Mouse (Mus musculus): ENCODE results near the gene Gm21977.
"Not testable (repeated sequence)": the region's sequence is repeated elsewhere in the genome, so short reads cannot be mapped to it uniquely, and the experiment has no call there.

The Gm21977 gene

DNA sequence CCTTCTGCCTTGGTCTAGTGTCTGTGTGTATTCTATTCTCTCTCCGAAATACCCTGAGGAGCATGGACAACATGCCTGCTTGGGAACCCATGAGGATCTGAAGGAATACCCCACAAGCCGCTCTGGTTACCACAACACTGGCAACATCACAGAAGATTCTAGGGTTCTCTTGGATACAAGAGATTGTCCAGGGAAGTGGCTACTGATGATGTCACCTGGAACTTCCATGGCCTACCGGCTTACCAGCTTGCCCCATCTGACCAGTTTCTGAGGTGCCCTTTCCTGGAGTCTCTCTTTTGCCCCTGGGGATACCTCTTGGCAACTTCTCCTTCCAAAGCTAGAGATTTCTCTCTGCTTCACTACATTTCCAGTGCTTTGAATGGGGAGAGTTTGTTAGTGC lies at the start of gene Gm21977:
Gene Gm21977, minus strand, starts transcription at position 101 of the 400 bp plus-strand sequence.
- not testable (repeated sequence) for DNase-seq (ENCODE audit: low spot score in 2 of 2)
